Mouse (Mus musculus) CH12.LX (cell line): ENCODE measurements at regions not wholly inside any gene's neighbourhood (a gene's known extent, or its start where the extent isn't known, plus 50 kb on each side); places are given as distances from the start of the nearest gene placed in this dataset.

Source experiments
- DNase-seq: peaks from one replicate; pipeline ENCODE4 v3.0.0-alpha.2; 2013; ENCODE audit errors: extremely low read depth
- H3K27ac ChIP-seq: 2 replicates; pipeline ENCODE4 v1.5.1; 2012; ENCODE audit warnings: low read depth, mild to moderate bottlenecking, control low read depth, moderate library complexity; ENCODE audit not compliant: insufficient read depth
- H3K27me3 ChIP-seq: replicated peaks from 2 replicates; pipeline ENCODE3; 2012; ENCODE audit warnings: inconsistent platforms
- H3K36me3 ChIP-seq, 2 experiments: replicated peaks in 1 of 2; 2 replicates each; pipeline versions ENCODE3 to v1.6.1; 2012; ENCODE audit warnings: inconsistent platforms in 1 of 2, low read length in 1 of 2, mild to moderate bottlenecking in 1 of 2, mixed read lengths in 1 of 2, moderate library complexity in 1 of 2; ENCODE audit not compliant: control insufficient read depth in 1 of 2, insufficient read depth in 1 of 2
- H3K4me1 ChIP-seq, 2 experiments: 2 replicates each; pipeline ENCODE4 v1.6.1; 2012; ENCODE audit warnings: inconsistent platforms in 1 of 2, moderate library complexity in 1 of 2; ENCODE audit not compliant: insufficient read depth in 2 of 2, control insufficient read depth in 1 of 2
- H3K4me2 ChIP-seq: 2 replicates; pipeline ENCODE4 v1.6.1; 2012; ENCODE audit warnings: low read depth, mild to moderate bottlenecking, control low read depth; ENCODE audit not compliant: poor library complexity, insufficient read depth, severe bottlenecking
- H3K4me3 ChIP-seq, 3 experiments: fragments of 150-350 bp in 1 of 3; sonication (generic) in 1 of 3; replicated peaks in 1 of 3; 2 replicates each; pipeline versions ENCODE3 to v1.5.1; 2011 to 2012; ENCODE audit warnings: low read depth in 2 of 3, low read length in 2 of 3, mild to moderate bottlenecking in 2 of 3, moderate library complexity in 2 of 3, control low read depth in 1 of 3, improper control_type of control experiment in 1 of 3, inconsistent platforms in 1 of 3, mixed read lengths in 1 of 3; ENCODE audit not compliant: poor library complexity in 1 of 3
- H3K79me2 ChIP-seq: replicated peaks from 2 replicates; pipeline ENCODE4 v1.6.1; 2012; ENCODE audit warnings: mild to moderate bottlenecking, moderate library complexity; ENCODE audit not compliant: control insufficient read depth, poor library complexity, insufficient read depth, severe bottlenecking; ENCODE audit errors: extremely low read depth
- H3K9ac ChIP-seq: 2 replicates; pipeline ENCODE4 v1.6.1; 2012; ENCODE audit warnings: low read depth, mild to moderate bottlenecking, control low read depth, moderate library complexity; ENCODE audit not compliant: insufficient read depth
- H3K9me3 ChIP-seq: replicated peaks from 2 replicates; pipeline ENCODE3; 2012; ENCODE audit warnings: low read length, inconsistent platforms, mixed read lengths
- BHLHE40 ChIP-seq: IDR thresholded peaks from 2 replicates; pipeline ENCODE4 v1.6.1; 2011; ENCODE audit warnings: mild to moderate bottlenecking, low read depth, low read length, improper control_type of control experiment
- CHD1 ChIP-seq: IDR thresholded peaks from 2 replicates; pipeline ENCODE4 v1.6.1; 2012; ENCODE audit warnings: low read depth, low read length, improper control_type of control experiment, inconsistent platforms
- CHD2 ChIP-seq: IDR thresholded peaks from 2 replicates; pipeline ENCODE4 v1.6.1; 2011; ENCODE audit warnings: low read length, improper control_type of control experiment
- E2F4 ChIP-seq: IDR thresholded peaks from 2 replicates; pipeline ENCODE4 v1.6.1; 2011; ENCODE audit warnings: low read depth, low read length, improper control_type of control experiment; ENCODE audit not compliant: insufficient replicate concordance
- EP300 ChIP-seq: IDR thresholded peaks from 2 replicates; pipeline ENCODE4 v1.6.1; 2011; ENCODE audit warnings: low read length, improper control_type of control experiment
- ETS1 ChIP-seq: conservative IDR thresholded peaks from 2 replicates; pipeline ENCODE4 v1.6.1; 2012; ENCODE audit warnings: low read depth, mild to moderate bottlenecking, inconsistent platforms, low read length, improper control_type of control experiment, moderate library complexity
- HCFC1 ChIP-seq: IDR thresholded peaks from 2 replicates; pipeline ENCODE4 v1.6.1; 2012; ENCODE audit warnings: low read depth, mild to moderate bottlenecking, inconsistent platforms, low read length, improper control_type of control experiment
- JUND ChIP-seq: conservative IDR thresholded peaks from 2 replicates; pipeline ENCODE4 v1.6.1; 2011; ENCODE audit warnings: low read depth, low read length, improper control_type of control experiment
- KAT2A ChIP-seq: IDR thresholded peaks from 2 replicates; pipeline ENCODE4 v1.6.1; 2012; ENCODE audit warnings: low read length, improper control_type of control experiment, inconsistent platforms; ENCODE audit not compliant: insufficient replicate concordance
- MEF2A ChIP-seq: IDR thresholded peaks from 2 replicates; pipeline ENCODE4 v1.6.1; 2014; ENCODE audit warnings: low read depth, mild to moderate bottlenecking, inconsistent platforms, low read length, improper control_type of control experiment, borderline replicate concordance
- MYC ChIP-seq: IDR thresholded peaks from 2 replicates; pipeline ENCODE4 v1.6.1; 2011; ENCODE audit warnings: low read depth, mild to moderate bottlenecking, improper control_type of control experiment, low read length
- PAX5 ChIP-seq: IDR thresholded peaks from 2 replicates; pipeline ENCODE4 v1.6.1; 2012; ENCODE audit warnings: low read length, inconsistent platforms, mixed read lengths
- POLR2A ChIP-seq: IDR thresholded peaks from 2 replicates; pipeline ENCODE4 v1.6.1; 2011; ENCODE audit warnings: low read depth, mild to moderate bottlenecking, improper control_type of control experiment, low read length
- POLR2AphosphoS2 ChIP-seq: IDR thresholded peaks from 2 replicates; pipeline ENCODE4 v1.6.1; 2011; ENCODE audit warnings: low read depth, low read length, improper control_type of control experiment
- RAD21 ChIP-seq: IDR thresholded peaks from 2 replicates; pipeline ENCODE4 v1.6.1; 2011; ENCODE audit warnings: low read depth, mild to moderate bottlenecking, low read length, improper control_type of control experiment, moderate library complexity
- RCOR1 ChIP-seq: conservative IDR thresholded peaks from 2 replicates; pipeline ENCODE4 v1.6.1; 2012; ENCODE audit warnings: low read depth, mild to moderate bottlenecking, inconsistent platforms, low read length, improper control_type of control experiment
- TCF12 ChIP-seq: IDR thresholded peaks from 2 replicates; pipeline ENCODE4 v1.6.1; 2014; ENCODE audit warnings: low read depth, mild to moderate bottlenecking, inconsistent platforms, low read length, improper control_type of control experiment
- ZC3H11A ChIP-seq: IDR thresholded peaks from 2 replicates; pipeline ENCODE4 v1.6.1; 2012; ENCODE audit warnings: low read depth, mild to moderate bottlenecking, inconsistent platforms, low read length, improper control_type of control experiment
- ZNF384 ChIP-seq: IDR thresholded peaks from 2 replicates; pipeline ENCODE4 v1.6.1; 2012; ENCODE audit warnings: low read depth, low read length, improper control_type of control experiment, inconsistent platforms
- dilution Hi-C: fragments of 300-500 bp; cut with MboI; formaldehyde crosslinking; loops from 2 replicates; pipeline ENCODE4 v1.14.3; 2020; ENCODE audit warnings: low sequenced_read_pairs; ENCODE audit not compliant: extremely low pct_unique_long_range_greater_than_20kb, extremely low pct_ligation_motif_present
- in situ Hi-C: fragments of 300-500 bp; cut with MboI; formaldehyde crosslinking; loops from 3 replicates; pipeline ENCODE4 v1.14.3; 2019; ENCODE audit warnings: low sequenced_read_pairs, low pct_ligation_motif_present, low pct_unique_long_range_greater_than_20kb, mixed read lengths

DNA sequence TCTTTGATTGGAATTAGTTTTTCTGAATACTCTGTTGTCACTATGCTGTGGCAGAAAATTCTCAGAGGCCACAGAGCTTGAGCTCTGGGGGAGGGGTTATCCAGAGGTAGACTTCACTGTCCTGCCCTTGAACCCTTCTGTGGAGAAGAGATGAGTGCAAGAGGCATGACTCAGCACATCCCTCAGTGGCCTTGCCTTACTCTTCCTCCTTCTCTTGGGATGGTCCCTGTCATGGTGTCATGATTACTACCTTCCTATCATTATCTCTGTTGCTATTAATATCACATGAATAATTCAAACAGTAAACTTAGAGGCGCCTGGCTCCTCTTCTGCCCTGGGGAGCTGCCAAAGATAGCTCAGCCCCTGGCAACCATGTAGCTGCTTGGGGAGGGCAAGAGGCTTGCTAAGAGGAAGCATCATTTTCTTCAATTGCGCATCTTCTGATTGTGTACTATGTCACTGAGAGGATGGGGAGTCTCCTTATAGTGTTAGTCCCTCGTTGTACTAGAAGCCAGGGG, 572.9 kb upstream of the Vstm2b start:
- peak; percentile 35 for DNase-seq
- H3K27ac ChIP-seq = no peak overlapping the region
- H3K4me1 ChIP-seq = peaks cover 0 to 17% of the 10 kb centered on the region in 2 experiments; a peak in 2 of 4 replicates
- no peak overlapping the region for H3K9ac ChIP-seq
- H3K4me2 ChIP-seq = no peak overlapping the region
- H3K36me3 ChIP-seq = no peaks in the 10 kb centered on the region
- no peaks in the 10 kb centered on the region for H3K9me3 ChIP-seq
- no peak overlapping the region for H3K4me3 ChIP-seq
- H3K79me2 ChIP-seq = no peaks in the 10 kb centered on the region
- no peaks in the 10 kb centered on the region for H3K27me3 ChIP-seq
- in situ Hi-C loops = no loop called here
- TF ChIP-seq MYC (no peak), JUND (no peak)
- dilution Hi-C loops = no loop called here

GRCm38 (mm10) chr7:40332455-40332854, 565.7 kb upstream of the Vstm2b start:
- no peak for DNase-seq
- no peak overlapping the region for H3K4me3 ChIP-seq
- H3K4me1 ChIP-seq = peaks cover 0 to 4% of the 10 kb centered on the region in 2 experiments; a peak in 1 of 4 replicates
- H3K9ac ChIP-seq = no peak overlapping the region
- no peak overlapping the region for H3K4me2 ChIP-seq
- dilution Hi-C loops = no loop called here
- no peaks in the 10 kb centered on the region for H3K27me3 ChIP-seq
- no peaks in the 10 kb centered on the region for H3K9me3 ChIP-seq
- H3K36me3 ChIP-seq = no peaks in the 10 kb centered on the region
- H3K27ac ChIP-seq = no peak overlapping the region
- in situ Hi-C loops = no loop called here
- no peak for TF ChIP-seq EP300
- no peak for TF ChIP-seq POLR2AphosphoS2
- TF ChIP-seq KAT2A = no peak
- no peak for TF ChIP-seq CHD1
- no peak for TF ChIP-seq E2F4
- TF ChIP-seq PAX5 = no peak
- TF ChIP-seq ETS1 = no peak
- no peak for TF ChIP-seq TCF12
- TF ChIP-seq BHLHE40 = no peak
- TF ChIP-seq MEF2A = no peak
- TF ChIP-seq RAD21 = no peak
- TF ChIP-seq CHD2 = no peak
- TF ChIP-seq ZC3H11A = no peak
- TF ChIP-seq HCFC1 = no peak
- TF ChIP-seq POLR2A = no peak
- no peak for TF ChIP-seq RCOR1
- TF ChIP-seq MYC = no peak
- TF ChIP-seq ZNF384 = no peak
- no peaks in the 10 kb centered on the region for H3K79me2 ChIP-seq
